Mouse (Mus musculus) retina, embryonic 14.5 days (tissue): Measurements from ENCODE around the gene Zfp383.
"Not testable (repeated sequence)": the region's sequence is repeated elsewhere in the genome, so short reads cannot be mapped to it uniquely, and the experiment has no call there.

Source experiments
- DNase-seq: peaks from one replicate; pipeline ENCODE4 v3.0.0-alpha.2; 2015; ENCODE audit warnings: low spot score

The Zfp383 gene

GRCm38 (mm10) chr7:29941027-29941426 is 33.0 kb downstream of the Zfp383 start:
- DNase-seq, result no peak

DNA sequence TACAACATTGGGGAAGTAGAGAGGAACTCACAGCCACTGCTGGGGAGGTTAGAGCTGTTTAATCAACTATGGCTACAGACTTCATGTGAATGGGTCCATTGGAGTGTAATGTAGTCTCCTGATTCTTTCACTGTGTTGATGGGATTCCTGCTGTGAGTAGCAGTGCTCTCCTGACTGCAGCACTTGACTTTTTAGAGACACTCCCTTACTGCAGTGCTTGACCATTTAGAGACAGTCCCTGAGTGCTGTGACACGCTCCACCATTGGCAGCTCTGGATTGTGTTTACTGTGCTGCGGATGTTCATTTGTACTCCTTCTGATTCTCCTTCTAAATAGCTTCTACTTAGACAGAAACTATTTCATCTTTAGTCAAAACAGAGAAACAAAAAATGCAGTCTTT is 34.7 kb downstream of the Zfp383 start:
- DNase-seq, result no peak

- no peak for DNase-seq
Observed at GRCm38 (mm10) chr7:29943720-29944119, 35.7 kb downstream of the Zfp383 start.

DNA sequence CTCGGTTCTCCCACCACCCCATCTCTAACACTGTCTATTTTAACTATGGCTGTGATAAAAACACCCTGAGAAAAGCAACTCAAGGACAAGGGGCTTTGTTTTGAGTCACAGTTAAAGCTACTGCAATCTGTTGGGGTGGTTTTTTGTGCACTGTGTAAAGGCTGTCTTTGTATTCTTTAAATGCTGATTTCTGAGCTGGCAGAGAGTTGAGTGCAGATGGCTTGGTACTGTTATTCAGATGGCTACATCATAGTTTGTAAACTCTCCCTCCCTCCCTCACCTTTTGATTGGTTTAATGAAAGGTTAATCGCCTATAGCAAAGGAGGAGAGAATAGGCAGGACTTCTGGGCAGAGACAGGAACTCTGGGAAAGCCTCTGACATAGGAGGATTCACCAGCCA is 36.2 kb downstream of the Zfp383 start:
- no peak for DNase-seq

GRCm38 (mm10) chr7:29953086-29953485 is 45.1 kb downstream of the Zfp383 start:
- no peak for DNase-seq

GRCm38 (mm10) chr7:29953513-29954401 is 45.7 kb downstream of the Zfp383 start, which contains the start of gene Zfp74:
Gene Zfp74, minus strand, starts transcription at chr7:29954089.
- DNase-seq, result peak; percentile 78

- peak; percentile 65 for DNase-seq
Observed at GRCm38 (mm10) chr7:29954731-29955130, 46.7 kb downstream of the Zfp383 start.

DNA sequence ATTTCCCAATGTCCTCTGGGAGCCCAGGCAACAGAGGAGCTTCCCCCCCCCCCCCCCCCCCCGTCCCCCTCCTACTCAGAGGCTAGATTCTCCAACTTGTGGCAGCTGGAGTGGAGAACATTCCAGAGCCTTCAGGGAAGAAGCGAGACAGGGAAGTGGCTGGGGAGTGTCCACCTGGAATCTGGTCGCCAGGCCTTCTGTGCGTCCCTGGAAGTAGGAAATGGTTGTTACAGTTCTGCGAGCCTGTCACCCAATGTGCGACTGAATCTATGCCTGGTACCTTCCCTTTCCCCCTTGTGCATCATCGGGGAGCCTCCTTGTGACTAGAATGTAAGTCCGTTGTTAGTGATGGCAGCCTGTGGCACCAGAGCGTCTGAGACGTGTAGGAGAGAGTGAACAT is 48.2 kb downstream of the Zfp383 start:
- no peak for DNase-seq

- DNase-seq, result no peak
Observed at GRCm38 (mm10) chr7:29958125-29958724, 50.2 kb downstream of the Zfp383 start.

DNA sequence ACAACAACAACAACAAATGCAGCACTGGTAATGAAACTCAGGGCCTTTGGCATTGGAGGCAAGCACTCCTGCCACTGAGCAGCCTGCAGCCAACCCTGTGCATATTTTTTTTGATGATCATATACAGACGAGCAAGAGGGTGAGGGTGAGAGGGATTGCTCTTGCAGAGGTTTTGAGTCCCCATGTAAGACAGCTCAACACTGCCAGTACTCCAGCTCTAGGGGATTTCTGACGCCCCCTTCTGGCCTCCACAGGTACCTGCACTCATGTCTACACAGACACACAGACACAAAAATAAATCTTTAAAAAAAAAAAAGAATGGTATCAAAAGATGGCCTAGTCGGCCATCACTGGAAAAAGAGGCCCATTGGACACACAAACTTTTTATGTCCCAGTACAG is 51.0 kb downstream of the Zfp383 start:
- DNase-seq, result no peak

- DNase-seq, result not testable (repeated sequence)
Observed at GRCm38 (mm10) chr7:29965115-29965810, 57.2 kb downstream of the Zfp383 start.
